In genomic region chr17:70853436-70853905, GRCm38 (mm10) we compare ENCODE assay signal across 8 mouse cellular contexts. TPM values are rescaled to one million over a fixed set of nuclear protein-coding genes. Genes with fewer than 3 reads are reported as not detected.
DNase-seq lines count a peak whose midpoint lies in the region; ATAC-seq and TF ChIP-seq lines count a peak whose summit lies in the region.

Gene Tgif1 (minus strand): TSS chr17:70853546.

- H3K27me3 ChIP-seq in forebrain, embryonic 16.5 days (replicated peaks; ENCODE audit: control insufficient read depth, insufficient read depth, low read length) = peaks cover 7% of the 10 kb centered on the region; the same call in 1 of the 2 replicates
- peaks cover 5% of the 10 kb centered on the region for H3K27me3 ChIP-seq in hindbrain, embryonic 15.5 days
- peaks cover 57% of the 10 kb centered on the region for H3K27me3 ChIP-seq in liver, embryonic 13.5 days
- H3K27me3 ChIP-seq in myocyte (ENCODE audit: control insufficient read depth, insufficient read depth, insufficient read length) = no peaks in the 10 kb centered on the region

- no peak for TF ChIP-seq POLR2A in myocyte (IDR thresholded peaks at IDR 0.05; ENCODE audit: insufficient read length, low read depth)

- H3K4me3 ChIP-seq in forebrain, embryonic 16.5 days (replicated peaks; ENCODE audit: low read length) = peak within 1 kb of the TSS; percentile 56
- peak within 1 kb of the TSS; percentile 59 for H3K4me3 ChIP-seq in hindbrain, embryonic 15.5 days
- peak within 1 kb of the TSS; percentile 67 for H3K4me3 ChIP-seq in liver, embryonic 13.5 days (replicated peaks)
- peak within 1 kb of the TSS; percentile 98 for H3K4me3 ChIP-seq in myocyte

- H3K79me2 ChIP-seq in myocyte (ENCODE audit: control insufficient read depth, insufficient read depth) = peaks cover 45% of the 10 kb centered on the region

- H3K4me1 ChIP-seq in forebrain, embryonic 16.5 days (replicated peaks; ENCODE audit: control insufficient read depth, insufficient read depth, low read length) = peaks cover 50% of the 10 kb centered on the region
- H3K4me1 ChIP-seq in hindbrain, embryonic 15.5 days (replicated peaks) = peaks cover 54% of the 10 kb centered on the region
- peaks cover 20% of the 10 kb centered on the region for H3K4me1 ChIP-seq in liver, embryonic 13.5 days (replicated peaks)

- under 1% methylated on average over 29 of the region's 29 CpGs for WGBS in forebrain, embryonic 16.5 days
- WGBS in hindbrain, embryonic 15.5 days = 1% methylated on average over 29 of the region's 29 CpGs
- under 1% methylated on average over 29 of the region's 29 CpGs for WGBS in liver, embryonic 13.5 days (ENCODE audit: insufficient replicate concordance)

- H3K36me3 ChIP-seq in forebrain, embryonic 16.5 days (ENCODE audit: control insufficient read depth, insufficient read depth) = no peaks in the 10 kb centered on the region
- H3K36me3 ChIP-seq in hindbrain, embryonic 15.5 days = no peaks in the 10 kb centered on the region
- no peaks in the 10 kb centered on the region for H3K36me3 ChIP-seq in liver, embryonic 13.5 days
- peaks cover 8% of the 10 kb centered on the region for H3K36me3 ChIP-seq in myocyte (ENCODE audit: control insufficient read depth, insufficient read depth)

- peak within 1 kb of the TSS; percentile 87 for H3K4me2 ChIP-seq in forebrain, embryonic 16.5 days (ENCODE audit: low read length)
- H3K4me2 ChIP-seq in hindbrain, embryonic 15.5 days = peak within 1 kb of the TSS; percentile 99
- H3K4me2 ChIP-seq in liver, embryonic 13.5 days = peak within 1 kb of the TSS; percentile 83
- H3K4me2 ChIP-seq in myocyte (ENCODE audit: low read depth) = peak within 1 kb of the TSS; percentile 84

- peak within 1 kb of the TSS; percentile 72 for H3ac ChIP-seq in myocyte (ENCODE audit: control insufficient read depth, insufficient read length)

- H3K9me3 ChIP-seq in forebrain, embryonic 16.5 days (ENCODE audit: control insufficient read depth, low read length) = no peaks in the 10 kb centered on the region
- H3K9me3 ChIP-seq in hindbrain, embryonic 15.5 days = no peaks in the 10 kb centered on the region
- no peaks in the 10 kb centered on the region for H3K9me3 ChIP-seq in liver, embryonic 13.5 days (replicated peaks)

- peak within 1 kb of the TSS; percentile 62 for H3K9ac ChIP-seq in forebrain, embryonic 16.5 days (replicated peaks; ENCODE audit: low read depth, low read length)
- H3K9ac ChIP-seq in hindbrain, embryonic 15.5 days = peak within 1 kb of the TSS; percentile 61
- H3K9ac ChIP-seq in liver, embryonic 13.5 days = peak within 1 kb of the TSS; percentile 74

- DNase-seq in cerebellum, postnatal 10 days = peak; percentile 55 to 58
- DNase-seq in cerebellum, adult 8-10 months = no peak
- peak; percentile 79 for DNase-seq in adrenal gland, adult 2 months
- DNase-seq in liver, embryonic 13.5 days = no peak
- DNase-seq in thymus, postnatal 14 days = peak; percentile 63

- peak within 1 kb of the TSS; percentile 72 for H3K27ac ChIP-seq in forebrain, embryonic 16.5 days (ENCODE audit: low read length)
- peak within 1 kb of the TSS; percentile 90 for H3K27ac ChIP-seq in hindbrain, embryonic 15.5 days (replicated peaks)
- H3K27ac ChIP-seq in liver, embryonic 13.5 days = peak within 1 kb of the TSS; percentile 82

- ATAC-seq in forebrain, embryonic 16.5 days = peak; percentile 5; the same call in 1 of the 2 replicates
- peak; percentile 10; the same call in 1 of the 2 replicates for ATAC-seq in hindbrain, embryonic 15.5 days (ENCODE audit: low FRiP score, low read depth)
- ATAC-seq in liver, embryonic 13.5 days (ENCODE audit: low read depth) = no peak

TF ChIP-seq in myocyte, 11 proteins besides CTCF, POLR2A, EP300 and RAD21:
- TF ChIP-seq TCF3 (IDR thresholded peaks at IDR 0.05; ENCODE audit: insufficient read length, low read depth) (no peak), MYOD1 (IDR thresholded peaks at IDR 0.05; ENCODE audit: control insufficient read depth in 1 of 3, insufficient read length in 2 of 3, low read depth in 2 of 3) (peak in 1 of 3 experiments; percentile 17)
TF ChIP-seq in myocyte: peak in this region for 1.

RNA-seq across cellular contexts. Expression of gene Tgif1, which starts in this region (rescaled TPM):
- total RNA-seq in adrenal gland, adult 2 months (2021) = 10 to 100 TPM; 39.3 to 56.3 TPM
- 27.8 and 30.3 TPM in 2 replicates for polyA plus RNA-seq in adrenal gland, adult 2 months (2012; rRNA removed)
- 9.7 and 11.8 TPM in 2 replicates for polyA plus RNA-seq in forebrain, embryonic 16.5 days (2015; fragmentation: Nextera tagmentation; extraction: Ambion mirVana)
- polyA plus RNA-seq in hindbrain, embryonic 15.5 days (2015; fragmentation: Nextera tagmentation; extraction: Ambion mirVana) = 14.6 and 16.2 TPM in 2 replicates
- 8.9 and 10.1 TPM in 2 replicates for polyA plus RNA-seq in liver, embryonic 13.5 days (2015; fragmentation: Nextera tagmentation; extraction: Ambion mirVana)
- 75.2 TPM for polyA plus RNA-seq in myocyte (2012; fragmentation: generic; extraction: Trizol)

Comparison
In these comparisons a context has a peak if more than half of its experiments do, and no peak if none do; other contexts are left out.
1. DNase-seq: peak in cerebellum, postnatal 10 days (2 of 2), adrenal gland, adult 2 months (single experiment) and thymus, postnatal 14 days (single experiment); none in cerebellum, adult 8-10 months (single experiment) and liver, embryonic 13.5 days (single experiment).
2. Peak in every context shown above with its lines, with median percentiles within 50 percentile points of each other: H3K27ac ChIP-seq, H3K4me2 ChIP-seq, H3K4me3 ChIP-seq and H3K9ac ChIP-seq.